Mouse (Mus musculus): ENCODE measurements around the gene S1pr5. TPM values are rescaled to one million over a fixed set of nuclear protein-coding genes. Genes with fewer than 3 reads are reported as not detected.
A peak's percentile ranks its signal among the peaks of the same experiment; 100 is the strongest.

Gene S1pr5
- polyA plus RNA-seq, 1 experiment from 2014 or later: 0.73 TPM

GRCm38 (mm10) chr9:21246342-21246741 lies 1.9 kb downstream of the S1pr5 start:
- ATAC-seq (ENCODE audit: low FRiP score): no peak
- 59% methylated on average over 1 of the region's 1 CpGs for WGBS

GRCm38 (mm10) chr9:21245113-21245487 lies 3.1 kb downstream of the S1pr5 start:
- H3K36me3 ChIP-seq (ENCODE audit: control insufficient read depth, insufficient read depth, low read length): no peaks in the 10 kb centered on the region
- H3K4me3 ChIP-seq (ENCODE audit: low read depth, low read length): peak overlapping the region; percentile 40
- H3K27ac ChIP-seq (ENCODE audit: low read depth, low read length): no peak overlapping the region
- no peak for ATAC-seq (ENCODE audit: low FRiP score)
- peaks cover 6% of the 10 kb centered on the region; the same call in 1 of the 2 replicates for H3K4me1 ChIP-seq (replicated peaks; ENCODE audit: control insufficient read depth, insufficient read depth, low read length)
- 1% methylated on average over 15 of the region's 16 CpGs for WGBS
- DNase-seq (ENCODE audit: low spot score): no peak
- peak overlapping the region; percentile 77 for H3K4me2 ChIP-seq (replicated peaks; ENCODE audit: low read depth, low read length)
- peak overlapping the region; percentile 54; the same call in 1 of the 2 replicates for H3K9ac ChIP-seq (ENCODE audit: low read depth, low read length)
- H3K27me3 ChIP-seq (ENCODE audit: control insufficient read depth, insufficient read depth, low read length): peaks cover 76% of the 10 kb centered on the region
- no peaks in the 10 kb centered on the region for H3K9me3 ChIP-seq (ENCODE audit: control insufficient read depth, low read length)

More at GRCm38 (mm10) chr9:21246342-21246741, 1.9 kb downstream of the S1pr5 start:
- H3K4me3 ChIP-seq (ENCODE audit: low read depth, low read length): no peak overlapping the region
- H3K9me3 ChIP-seq (ENCODE audit: control insufficient read depth, low read length): no peaks in the 10 kb centered on the region
- no peak overlapping the region for H3K9ac ChIP-seq (ENCODE audit: low read depth, low read length)
- no peak for DNase-seq (ENCODE audit: low spot score)
- no peak overlapping the region for H3K27ac ChIP-seq (ENCODE audit: low read depth, low read length)
- H3K27me3 ChIP-seq (ENCODE audit: control insufficient read depth, insufficient read depth, low read length): peaks cover 85% of the 10 kb centered on the region
- H3K4me2 ChIP-seq (replicated peaks; ENCODE audit: low read depth, low read length): no peak overlapping the region
- H3K36me3 ChIP-seq (ENCODE audit: control insufficient read depth, insufficient read depth, low read length): no peaks in the 10 kb centered on the region
- peaks cover 6% of the 10 kb centered on the region; the same call in 1 of the 2 replicates for H3K4me1 ChIP-seq (replicated peaks; ENCODE audit: control insufficient read depth, insufficient read depth, low read length)

DNA sequence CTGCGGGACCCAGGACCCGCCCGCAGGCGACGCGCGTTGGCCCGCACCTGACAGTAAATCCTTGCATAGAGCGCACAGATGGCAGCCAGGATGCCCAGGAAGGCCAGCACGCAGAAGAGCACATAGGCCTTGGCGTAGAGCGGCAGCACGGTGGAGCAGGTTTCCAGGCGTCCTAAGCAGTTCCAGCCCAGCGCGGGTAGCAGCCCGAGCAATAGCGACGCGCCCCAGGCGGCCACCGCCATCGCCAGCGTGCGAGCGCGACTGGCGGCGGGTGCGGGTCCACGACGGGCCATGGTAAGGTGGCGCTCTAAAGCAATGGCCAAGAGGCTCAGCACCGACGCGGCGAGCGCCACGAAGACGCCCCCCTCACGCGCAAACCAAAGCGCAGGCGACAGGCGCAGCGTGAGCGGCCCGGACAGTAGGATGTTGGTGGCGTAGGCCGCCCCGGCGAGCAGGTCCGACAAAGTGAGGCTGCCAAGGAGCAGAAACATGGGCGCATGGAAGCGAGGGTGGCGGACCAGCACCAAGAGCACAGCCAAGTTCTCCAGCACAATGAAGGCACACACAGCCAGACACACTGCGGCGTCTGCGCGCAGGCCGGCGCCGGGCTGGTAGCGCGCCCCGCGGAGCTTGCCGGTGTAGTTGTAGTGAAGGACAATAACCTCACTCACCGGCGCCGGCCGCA lies 3.7 kb downstream of the S1pr5 start:
- Histone ChIP-seq H3K9ac (ENCODE audit: low read depth, low read length) (peak overlapping the region; percentile 54), H3K27ac (ENCODE audit: low read depth, low read length) (no peak overlapping the region), H3K4me3 (ENCODE audit: low read depth, low read length) (peak overlapping the region; percentile 40), H3K9me3 (ENCODE audit: control insufficient read depth, low read length) (no peaks in the 10 kb centered on the region), H3K27me3 (ENCODE audit: control insufficient read depth, insufficient read depth, low read length) (peaks cover 71% of the 10 kb centered on the region), H3K36me3 (ENCODE audit: control insufficient read depth, insufficient read depth, low read length) (no peaks in the 10 kb centered on the region), H3K4me2 (replicated peaks; ENCODE audit: low read depth, low read length) (peak overlapping the region; percentile 77), H3K4me1 (replicated peaks; ENCODE audit: control insufficient read depth, insufficient read depth, low read length) (peaks cover 6% of the 10 kb centered on the region; the same call in 1 of the 2 replicates)
- ATAC-seq (ENCODE audit: low FRiP score) (peak; percentile 49), DNase-seq (ENCODE audit: low spot score) (peak; percentile 65)
- under 1% methylated on average over 72 of the region's 72 CpGs for WGBS

- H3K36me3 ChIP-seq (ENCODE audit: control insufficient read depth, insufficient read depth, low read length): no peaks in the 10 kb centered on the region
- peak overlapping the region; percentile 40 for H3K4me3 ChIP-seq (ENCODE audit: low read depth, low read length)
- WGBS: 5% methylated on average over 42 of the region's 42 CpGs
- H3K4me1 ChIP-seq (replicated peaks; ENCODE audit: control insufficient read depth, insufficient read depth, low read length): peaks cover 6% of the 10 kb centered on the region; the same call in 1 of the 2 replicates
- H3K27me3 ChIP-seq (ENCODE audit: control insufficient read depth, insufficient read depth, low read length): peaks cover 65% of the 10 kb centered on the region
- DNase-seq (ENCODE audit: low spot score) (peak; percentile 35), ATAC-seq (ENCODE audit: low FRiP score) (no peak)
- no peaks in the 10 kb centered on the region for H3K9me3 ChIP-seq (ENCODE audit: control insufficient read depth, low read length)
- no peak overlapping the region for H3K27ac ChIP-seq (ENCODE audit: low read depth, low read length)
- H3K9ac ChIP-seq (ENCODE audit: low read depth, low read length): peak overlapping the region; percentile 54; the same call in 1 of the 2 replicates
- peak overlapping the region; percentile 77 for H3K4me2 ChIP-seq (replicated peaks; ENCODE audit: low read depth, low read length)
Measured at GRCm38 (mm10) chr9:21243826-21244427, 4.3 kb downstream of the S1pr5 start.

- Histone ChIP-seq H3K4me1 (replicated peaks; ENCODE audit: control insufficient read depth, insufficient read depth, low read length) (peaks cover 10% of the 10 kb centered on the region), H3K36me3 (ENCODE audit: control insufficient read depth, insufficient read depth, low read length) (no peaks in the 10 kb centered on the region), H3K4me3 (ENCODE audit: low read depth, low read length) (no peak overlapping the region), H3K9ac (ENCODE audit: low read depth, low read length) (no peak overlapping the region), H3K4me2 (replicated peaks; ENCODE audit: low read depth, low read length) (no peak overlapping the region), H3K27ac (ENCODE audit: low read depth, low read length) (no peak overlapping the region), H3K9me3 (ENCODE audit: control insufficient read depth, low read length) (no peaks in the 10 kb centered on the region), H3K27me3 (ENCODE audit: control insufficient read depth, insufficient read depth, low read length) (peaks cover 44% of the 10 kb centered on the region)
- DNase-seq (ENCODE audit: low spot score) (peak; percentile 94), ATAC-seq (ENCODE audit: low FRiP score) (no peak)
- 3% methylated on average over 11 of the region's 11 CpGs for WGBS
Measured at GRCm38 (mm10) chr9:21241343-21241742, 6.9 kb downstream of the S1pr5 start.

DNA sequence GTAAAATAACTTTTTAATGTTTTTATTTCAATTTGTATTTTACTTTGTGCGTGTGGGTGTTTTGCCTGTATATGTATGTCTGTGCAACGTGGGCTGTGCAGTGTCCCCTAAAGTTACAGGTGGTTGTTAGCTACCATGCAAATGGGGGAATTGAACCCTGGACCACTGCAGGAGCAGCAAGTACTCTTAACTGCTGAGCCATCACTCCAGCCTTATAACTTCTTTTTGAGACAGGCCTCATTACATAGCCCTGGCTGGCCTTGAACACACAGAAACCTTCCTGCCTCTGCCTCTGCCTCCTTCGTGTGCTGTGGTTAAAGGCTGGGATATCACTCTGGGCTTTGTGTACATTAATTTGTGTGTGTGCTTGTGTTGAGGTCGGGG lies 8.8 kb downstream of the S1pr5 start:
- H3K9ac ChIP-seq (ENCODE audit: low read depth, low read length): peak overlapping the region; percentile 98; the same call in 1 of the 2 replicates
- H3K27ac ChIP-seq (ENCODE audit: low read depth, low read length): no peak overlapping the region
- ATAC-seq (ENCODE audit: low FRiP score) (no peak), DNase-seq (ENCODE audit: low spot score) (no peak)
- no peaks in the 10 kb centered on the region for H3K9me3 ChIP-seq (ENCODE audit: control insufficient read depth, low read length)
- H3K4me3 ChIP-seq (ENCODE audit: low read depth, low read length): peak overlapping the region; percentile 91
- H3K4me2 ChIP-seq (replicated peaks; ENCODE audit: low read depth, low read length): peak overlapping the region; percentile 68
- H3K27me3 ChIP-seq (ENCODE audit: control insufficient read depth, insufficient read depth, low read length): peaks cover 25% of the 10 kb centered on the region
- peaks cover 10% of the 10 kb centered on the region for H3K4me1 ChIP-seq (replicated peaks; ENCODE audit: control insufficient read depth, insufficient read depth, low read length)
- 45% methylated on average over 4 of the region's 4 CpGs for WGBS
- H3K36me3 ChIP-seq (ENCODE audit: control insufficient read depth, insufficient read depth, low read length): no peaks in the 10 kb centered on the region

- under 1% methylated on average over 56 of the region's 90 CpGs for WGBS
Measured at GRCm38 (mm10) chr9:21238733-21239464, 9.3 kb downstream of the S1pr5 start, which contains the start of gene Keap1. Gene Keap1 (minus strand): TSS chr9:21239361.

GRCm38 (mm10) chr9:21238004-21238732 lies 10.1 kb downstream of the S1pr5 start:
- no peak for ATAC-seq (ENCODE audit: low FRiP score)

More at GRCm38 (mm10) chr9:21238733-21239464, 9.3 kb downstream of the S1pr5 start, which contains the start of gene Keap1:
- peak within 1 kb of the TSS; percentile 86 for H3K27ac ChIP-seq (ENCODE audit: low read depth, low read length)
- H3K4me2 ChIP-seq (replicated peaks; ENCODE audit: low read depth, low read length): peak within 1 kb of the TSS; percentile 68
- peak within 1 kb of the TSS; percentile 98 for H3K9ac ChIP-seq (ENCODE audit: low read depth, low read length)
- H3K9me3 ChIP-seq (ENCODE audit: control insufficient read depth, low read length): no peaks in the 10 kb centered on the region
- DNase-seq (ENCODE audit: low spot score): peak; percentile 89
- no peaks in the 10 kb centered on the region for H3K36me3 ChIP-seq (ENCODE audit: control insufficient read depth, insufficient read depth, low read length)
- ATAC-seq (ENCODE audit: low FRiP score): peak; percentile 90
- H3K4me3 ChIP-seq (ENCODE audit: low read depth, low read length): peak within 1 kb of the TSS; percentile 91
- peaks cover 7% of the 10 kb centered on the region for H3K4me1 ChIP-seq (replicated peaks; ENCODE audit: control insufficient read depth, insufficient read depth, low read length)
- peaks cover 19% of the 10 kb centered on the region for H3K27me3 ChIP-seq (ENCODE audit: control insufficient read depth, insufficient read depth, low read length)

More at GRCm38 (mm10) chr9:21238004-21238732, 10.1 kb downstream of the S1pr5 start:
- H3K4me1 ChIP-seq (replicated peaks; ENCODE audit: control insufficient read depth, insufficient read depth, low read length): peaks cover 7% of the 10 kb centered on the region
- peak overlapping the region; percentile 98 for H3K9ac ChIP-seq (ENCODE audit: low read depth, low read length)
- peak; percentile 49 for DNase-seq (ENCODE audit: low spot score)
- H3K36me3 ChIP-seq (ENCODE audit: control insufficient read depth, insufficient read depth, low read length): 0 out of 2 replicates have a peak, but pooled peaks cover 2% of the 10 kb centered on the region
- peak overlapping the region; percentile 91 for H3K4me3 ChIP-seq (ENCODE audit: low read depth, low read length)
- no peaks in the 10 kb centered on the region for H3K9me3 ChIP-seq (ENCODE audit: control insufficient read depth, low read length)
- H3K4me2 ChIP-seq (replicated peaks; ENCODE audit: low read depth, low read length): peak overlapping the region; percentile 68
- H3K27me3 ChIP-seq (ENCODE audit: control insufficient read depth, insufficient read depth, low read length): peaks cover 12% of the 10 kb centered on the region
- 4% methylated on average over 21 of the region's 31 CpGs for WGBS
- H3K27ac ChIP-seq (ENCODE audit: low read depth, low read length): peak overlapping the region; percentile 86
